Mouse (Mus musculus) gastrocnemius, postnatal 25 days (tissue): ENCODE measurements around the gene Runx2. TPM values are rescaled to one million over a fixed set of nuclear protein-coding genes. Genes with fewer than 3 reads are reported as not detected.

ENCODE experiments used
- DNase-seq: peaks from one replicate; pipeline ENCODE4 v3.0.0; 2022
- total RNA-seq, 2 experiments: library from RNA; stranded (reverse); gene quantifications; 1 replicate in 1 of 2; 2 replicates in 1 of 2; pipeline ENCODE4 v1.2.3; 2021

Runx2 gene
- total RNA-seq, 2 experiments from 2014 or later = 0.28 to 0.38 TPM

GRCm38 (mm10) chr17:44528617-44529016, 286.0 kb downstream of the Runx2 start:
- DNase-seq = no peak

GRCm38 (mm10) chr17:44524146-44524545, 290.5 kb downstream of the Runx2 start:
- DNase-seq = no peak

- peak; percentile 15 for DNase-seq
Observed at GRCm38 (mm10) chr17:44522906-44523305, 291.7 kb downstream of the Runx2 start.

GRCm38 (mm10) chr17:44520122-44521075, 294.2 kb downstream of the Runx2 start:
- peak; percentile 33 for DNase-seq

- no peak for DNase-seq
Observed at GRCm38 (mm10) chr17:44519356-44519755, 295.2 kb downstream of the Runx2 start.

GRCm38 (mm10) chr17:44518156-44518555, 296.4 kb downstream of the Runx2 start:
- DNase-seq = no peak

- DNase-seq = no peak
Observed at GRCm38 (mm10) chr17:44508198-44508715, 306.3 kb downstream of the Runx2 start.

- no peak for DNase-seq
Observed at GRCm38 (mm10) chr17:44507741-44508140, 306.9 kb downstream of the Runx2 start.

GRCm38 (mm10) chr17:44506524-44506923, 308.1 kb downstream of the Runx2 start:
- no peak for DNase-seq

- DNase-seq = peak; percentile 63
Observed at GRCm38 (mm10) chr17:44504794-44505317, 309.7 kb downstream of the Runx2 start.

GRCm38 (mm10) chr17:44502176-44502575, 312.4 kb downstream of the Runx2 start:
- no peak for DNase-seq

GRCm38 (mm10) chr17:44500306-44500899, 314.2 kb downstream of the Runx2 start:
- peak; percentile 40 for DNase-seq

- DNase-seq = no peak
Observed at GRCm38 (mm10) chr17:44490164-44490794, 324.3 kb downstream of the Runx2 start.

- DNase-seq = no peak
Observed at GRCm38 (mm10) chr17:44489346-44489745, 325.3 kb downstream of the Runx2 start.

- no peak for DNase-seq
Observed at GRCm38 (mm10) chr17:44487514-44488244, 326.9 kb downstream of the Runx2 start.

GRCm38 (mm10) chr17:44485337-44485736, 329.3 kb downstream of the Runx2 start:
- DNase-seq = no peak

- no peak for DNase-seq
Observed at GRCm38 (mm10) chr17:44479918-44480317, 334.7 kb downstream of the Runx2 start.

- DNase-seq = no peak
Observed at GRCm38 (mm10) chr17:44479491-44479890, 335.1 kb downstream of the Runx2 start.

GRCm38 (mm10) chr17:44475910-44476309, 338.7 kb downstream of the Runx2 start:
- DNase-seq = no peak

- DNase-seq = no peak
Observed at GRCm38 (mm10) chr17:44474280-44474679, 340.3 kb downstream of the Runx2 start.

- DNase-seq = no peak
Observed at GRCm38 (mm10) chr17:44472695-44473094, 341.9 kb downstream of the Runx2 start.

GRCm38 (mm10) chr17:44463679-44464078, 350.9 kb downstream of the Runx2 start:
- no peak for DNase-seq
